Mouse (Mus musculus): ENCODE results near the gene Ints11. TPM values are rescaled to one million over a fixed set of nuclear protein-coding genes. Genes with fewer than 3 reads are reported as not detected.

Ints11 gene
- total RNA-seq, 4 experiments from 2014 or later: 30.5 to 40.2 (median 35.9) TPM

- DNase-seq (ENCODE audit: low spot score in 2 of 2): peak; percentile 91 to 96
These were observed 22.2 kb downstream of the Ints11 start, which contains the start of the genes Pusl1 and Acap3 for GRCm38 (mm10) chr4:155891551-155892001. Pusl1 (minus strand) TSS chr4:155891781. Acap3 (plus strand) TSS chr4:155891822.

DNA sequence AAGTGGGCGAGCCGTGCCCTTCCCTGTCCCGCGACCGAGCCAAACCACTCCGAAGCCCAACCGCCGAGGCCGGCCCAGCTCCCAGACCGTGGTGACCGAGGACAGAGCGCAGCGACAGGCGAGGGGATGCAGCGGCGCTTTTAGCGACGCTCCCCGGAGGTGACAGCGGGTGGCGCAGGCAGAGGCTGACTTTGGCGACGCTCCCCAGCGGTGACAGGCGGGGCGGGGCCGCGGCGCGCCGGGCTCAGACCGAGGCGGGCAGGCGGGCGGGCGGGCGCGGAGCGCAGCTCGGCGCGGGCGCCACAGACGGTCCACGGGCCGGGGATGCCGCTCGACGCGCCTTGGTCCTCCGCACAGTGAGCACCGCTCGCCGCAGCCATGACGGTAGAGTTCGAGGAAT lies 22.7 kb downstream of the Ints11 start:
- peak in 1 of 2 experiments; percentile 71 for DNase-seq (ENCODE audit: low spot score in 2 of 2)

GRCm38 (mm10) chr4:155892438-155893211 lies 23.3 kb downstream of the Ints11 start:
- peak; percentile 17 to 26 for DNase-seq (ENCODE audit: low spot score in 2 of 2)

- peak in 1 of 2 experiments; percentile 4 for DNase-seq (ENCODE audit: low spot score in 2 of 2)
These were observed 23.9 kb downstream of the Ints11 start for GRCm38 (mm10) chr4:155893212-155893690.

DNA sequence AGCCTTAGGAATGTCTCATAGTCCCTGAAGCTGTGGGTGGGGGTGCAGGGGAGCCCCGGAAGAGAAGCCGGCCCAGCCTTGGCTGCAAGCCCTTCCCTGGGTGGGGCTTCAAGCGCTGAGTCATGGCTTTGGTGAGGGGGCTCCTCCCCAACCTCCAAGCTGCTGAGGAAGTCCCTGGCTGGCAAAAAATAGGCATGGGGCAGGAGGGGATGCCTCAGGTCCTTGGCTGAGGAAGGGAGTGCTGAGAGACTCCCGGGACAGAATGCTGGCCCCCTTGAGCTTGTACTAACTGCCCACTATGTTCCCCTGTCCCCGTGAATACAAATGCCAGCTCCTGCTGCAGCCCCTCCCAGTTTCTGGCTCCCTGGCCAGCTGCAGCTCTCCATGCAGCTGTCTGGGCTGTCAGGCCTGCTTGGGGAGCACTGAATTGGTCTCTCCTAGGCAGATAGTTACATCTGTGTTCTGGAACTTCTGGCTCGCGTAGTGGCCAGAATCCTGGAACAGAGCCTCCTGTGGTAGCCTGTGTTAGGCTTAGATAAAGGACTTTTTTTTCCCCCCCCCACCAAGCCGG lies 25.1 kb downstream of the Ints11 start:
- DNase-seq (ENCODE audit: low spot score in 2 of 2): peak; percentile 59 to 62

DNA sequence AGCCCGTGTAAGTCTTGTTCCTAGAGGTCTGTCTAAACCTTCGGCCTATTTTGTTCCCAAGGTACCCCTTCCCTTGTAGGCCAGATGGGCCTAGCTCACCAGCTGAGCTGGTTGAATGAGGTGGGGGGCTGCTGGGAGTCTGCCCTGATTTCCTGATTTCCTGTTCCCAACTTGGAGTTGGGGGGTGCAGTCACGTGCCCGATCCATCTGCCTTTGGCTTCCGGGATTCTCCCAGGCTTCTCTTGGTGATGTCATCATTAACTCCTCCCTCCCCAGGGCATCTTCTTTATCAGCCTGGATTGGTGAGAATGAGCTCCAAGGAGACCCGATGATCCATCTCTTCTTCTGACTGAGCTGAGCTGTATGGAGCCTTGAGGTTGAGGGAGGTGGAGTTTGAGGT lies 25.9 kb downstream of the Ints11 start:
- peak; percentile 75 to 79 for DNase-seq (ENCODE audit: low spot score in 2 of 2)

- DNase-seq (ENCODE audit: low spot score in 2 of 2): no peak
These were observed 26.5 kb downstream of the Ints11 start for GRCm38 (mm10) chr4:155895826-155896225.

- no peak for DNase-seq (ENCODE audit: low spot score in 2 of 2)
These were observed 27.1 kb downstream of the Ints11 start for GRCm38 (mm10) chr4:155896461-155896860.

GRCm38 (mm10) chr4:155898318-155898717 lies 29.0 kb downstream of the Ints11 start:
- no peak for DNase-seq (ENCODE audit: low spot score in 2 of 2)

DNA sequence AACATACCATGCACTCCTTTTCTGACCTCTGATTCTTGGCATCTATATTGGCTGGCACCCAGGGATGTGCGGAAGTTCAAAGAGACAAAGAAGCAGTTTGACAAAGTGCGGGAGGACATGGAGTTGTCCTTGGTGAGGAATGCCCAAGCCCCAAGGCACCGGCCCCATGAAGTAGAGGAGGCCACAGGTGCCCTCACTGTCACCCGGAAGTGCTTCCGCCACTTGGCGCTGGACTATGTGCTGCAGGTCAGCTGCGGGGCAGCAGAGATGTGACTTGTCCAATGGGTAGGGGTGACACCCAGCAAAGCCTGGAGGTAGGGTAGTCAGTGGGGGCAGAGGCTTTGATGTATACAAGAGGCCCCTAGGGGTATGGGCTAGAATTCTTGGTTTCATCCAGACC lies 30.0 kb downstream of the Ints11 start:
- DNase-seq (ENCODE audit: low spot score in 2 of 2): no peak

GRCm38 (mm10) chr4:155901205-155901604 lies 31.9 kb downstream of the Ints11 start:
- DNase-seq (ENCODE audit: low spot score in 2 of 2): peak; percentile 42 to 50

DNA sequence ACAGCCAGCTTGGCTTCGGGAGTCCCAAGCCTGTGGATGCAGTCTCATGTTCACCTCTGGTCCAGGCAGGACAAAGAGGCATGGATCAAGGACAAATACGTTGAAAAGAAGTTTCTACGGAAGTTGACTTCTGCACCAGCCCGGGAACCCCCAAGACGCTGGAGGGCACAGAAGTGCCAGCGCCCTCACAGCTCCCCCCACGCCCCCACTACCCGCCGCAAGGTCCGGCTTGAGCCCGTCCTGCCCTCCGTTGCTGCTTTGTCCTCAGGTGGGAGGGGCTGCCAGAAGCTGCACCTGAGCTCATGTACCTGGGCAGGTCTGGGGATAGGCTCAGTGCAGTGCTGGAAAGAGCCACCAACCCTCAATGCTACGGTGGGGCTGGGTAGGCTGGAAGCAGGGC lies 33.9 kb downstream of the Ints11 start:
- DNase-seq (ENCODE audit: low spot score in 2 of 2): no peak

- peak; percentile 6 to 14 for DNase-seq (ENCODE audit: low spot score in 2 of 2)
These were observed 35.2 kb downstream of the Ints11 start for GRCm38 (mm10) chr4:155904318-155905102.

DNA sequence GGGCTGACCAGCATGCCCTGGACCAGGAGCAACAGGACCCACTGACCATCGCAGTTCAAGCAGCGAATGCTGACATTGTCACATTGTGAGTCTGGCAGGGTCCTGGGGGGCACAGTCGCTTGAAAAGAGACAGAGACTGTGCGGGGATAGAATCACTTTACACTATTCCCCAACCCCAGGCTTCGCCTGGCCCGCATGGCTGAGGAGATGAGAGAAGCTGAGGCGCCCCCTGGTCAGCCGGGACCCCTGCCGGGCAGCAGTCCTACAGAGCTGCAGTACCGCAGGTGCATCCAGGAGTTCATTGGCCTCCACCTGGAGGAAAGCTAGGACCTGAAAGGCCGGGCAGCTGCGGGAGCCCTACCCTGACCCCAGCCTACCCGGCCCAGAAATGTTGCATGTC lies 36.3 kb downstream of the Ints11 start:
- DNase-seq (ENCODE audit: low spot score in 2 of 2): peak in 1 of 2 experiments; percentile 2

GRCm38 (mm10) chr4:155906125-155906524 lies 36.8 kb downstream of the Ints11 start:
- peak in 1 of 2 experiments; percentile 2 for DNase-seq (ENCODE audit: low spot score in 2 of 2)

DNA sequence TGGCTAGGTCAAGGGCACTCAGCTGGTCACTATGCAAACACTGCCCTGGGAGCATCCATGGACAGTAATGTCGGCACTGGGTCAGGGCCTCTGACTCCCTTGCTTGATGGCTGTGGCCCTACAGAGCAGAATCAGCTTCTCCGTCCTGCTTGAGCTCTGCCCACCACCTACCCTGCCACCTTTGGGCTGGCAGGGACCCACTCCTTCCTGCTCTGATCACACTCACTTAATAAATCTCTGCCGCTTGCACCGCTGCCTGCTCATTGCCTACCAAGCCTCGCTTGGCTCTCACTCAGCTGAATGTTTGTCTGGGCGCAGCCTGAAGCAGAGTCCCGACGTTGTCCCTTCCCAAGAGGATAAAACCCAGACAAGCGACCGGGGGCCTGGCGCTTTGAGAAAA lies 37.7 kb downstream of the Ints11 start:
- DNase-seq (ENCODE audit: low spot score in 2 of 2): peak in 1 of 2 experiments; percentile 2

DNA sequence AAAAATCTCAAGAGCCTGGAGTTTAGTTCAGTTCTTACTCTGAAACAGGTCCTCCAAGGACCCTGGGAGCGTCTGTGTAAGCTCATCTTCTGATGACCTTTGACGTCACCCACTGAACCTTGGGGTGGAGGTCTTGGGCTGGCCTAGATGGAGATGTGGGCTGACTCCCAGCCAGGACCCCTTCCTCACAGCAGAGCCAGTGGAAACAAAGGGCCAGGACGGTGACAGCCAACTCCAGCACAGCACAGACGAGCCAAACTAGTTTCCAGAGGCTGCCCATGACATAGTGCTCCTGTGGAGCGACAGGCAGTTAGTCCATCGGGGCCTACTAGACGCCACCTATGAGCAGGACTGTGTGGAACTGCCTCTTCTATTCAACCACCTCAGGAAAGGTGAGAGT lies 38.9 kb downstream of the Ints11 start:
- peak; percentile 4 to 10 for DNase-seq (ENCODE audit: low spot score in 2 of 2)

DNA sequence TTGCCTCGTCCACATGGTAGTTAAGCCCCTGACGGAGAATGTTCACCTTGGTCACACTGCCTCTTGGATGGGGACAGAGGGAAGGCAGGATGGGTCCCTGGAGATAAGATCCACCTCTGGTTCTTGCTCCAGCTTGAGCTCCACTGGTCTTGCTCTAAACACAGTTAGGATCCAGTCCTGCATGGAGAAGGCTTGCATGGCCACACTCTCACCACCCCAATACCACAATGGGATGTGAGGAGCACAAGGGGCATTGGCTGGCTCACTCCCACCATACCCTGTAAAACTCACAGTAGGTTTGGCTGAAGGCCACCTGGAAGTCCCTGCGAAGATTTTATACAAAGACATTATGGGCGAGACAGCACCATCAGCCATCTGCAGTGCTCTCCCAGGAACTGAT lies 39.4 kb downstream of the Ints11 start:
- DNase-seq (ENCODE audit: low spot score in 2 of 2): no peak

- no peak for DNase-seq (ENCODE audit: low spot score in 2 of 2)
These were observed 62.7 kb downstream of the Ints11 start for GRCm38 (mm10) chr4:155932031-155932430.
